Mouse (Mus musculus) embryonic fibroblast, embryonic 13.5 days (primary cell): ENCODE measurements around the gene Esrra.
"Not testable (repeated sequence)": the region's sequence is repeated elsewhere in the genome, so short reads cannot be mapped to it uniquely, and the experiment has no call there.

ENCODE experiments used
- CTCF ChIP-seq: IDR thresholded peaks from 2 replicates; pipeline ENCODE4 v1.5.1; 2011; ENCODE audit warnings: mild to moderate bottlenecking, control low read depth, low read length, moderate library complexity, borderline replicate concordance; ENCODE audit not compliant: insufficient read depth
- POLR2A ChIP-seq: IDR thresholded peaks from 2 replicates; pipeline ENCODE4 v1.6.1; 2011; ENCODE audit warnings: low read depth, mild to moderate bottlenecking, control low read depth, low read length, moderate library complexity

GRCm38 (mm10) chr19:6895608-6896305, 25.9 kb downstream of the Esrra start:
- not testable (repeated sequence) for TF ChIP-seq CTCF, POLR2A
